Mouse (Mus musculus): ENCODE data around the gene Pdlim1. TPM values are rescaled to one million over a fixed set of nuclear protein-coding genes. Genes with fewer than 3 reads are reported as not detected.

Pdlim1 gene
- total RNA-seq, 2 experiments from 2014 or later, result 15.0 to 15.8 TPM

GRCm38 (mm10) chr19:40183600-40183999 is 88.0 kb downstream of the Pdlim1 start:
- intact Hi-C loops (cut with DNase I), result no loop called here
- DNase-seq (ENCODE audit: low spot score in 2 of 2), result peak in 1 of 2 experiments; percentile 67

DNA sequence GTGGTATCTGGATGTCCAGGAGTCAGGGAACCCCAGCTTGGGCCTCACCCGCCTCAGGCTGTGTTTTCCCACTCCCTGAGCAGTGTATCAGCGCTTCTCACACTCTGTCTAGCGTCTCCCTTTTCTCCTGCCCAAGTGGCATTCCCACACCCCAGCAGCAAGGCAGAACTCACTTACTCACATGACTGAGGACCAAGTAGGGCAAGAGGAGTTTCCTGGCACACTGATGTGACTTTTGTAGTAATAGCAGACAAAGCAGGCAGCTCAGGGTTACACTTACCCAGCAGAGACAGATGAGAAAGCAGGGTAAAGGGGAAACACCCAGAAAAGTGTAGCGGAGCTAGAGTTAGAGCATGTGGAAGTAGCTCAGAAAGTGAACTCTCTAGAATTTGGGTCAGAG is 93.3 kb downstream of the Pdlim1 start:
- DNase-seq (ENCODE audit: low spot score in 2 of 2), result no peak
- intact Hi-C loops (cut with DNase I), result no loop called here

Other genes with a start within 250 kb of the Pdlim1 start
- not detected for gene Cyp2c54, start 198.0 kb downstream of the Pdlim1 start, total RNA-seq (2021)
- gene Cyp2c50, start 182.2 kb downstream of the Pdlim1 start, total RNA-seq (2021), result not detected
- 1 to 10 TPM; 1.5 to 1.8 TPM for gene Cyp2c70, start 84.5 kb downstream of the Pdlim1 start, total RNA-seq (2021)
- gene Sorbs1, start 241.9 kb upstream of the Pdlim1 start, total RNA-seq (2021), result 100 to 1,000 TPM; 124 to 140 TPM